9 mouse cellular contexts compared by ENCODE assay signal in genomic region chr11:105456497-105456907, GRCm38 (mm10). TPM values are rescaled to one million over a fixed set of nuclear protein-coding genes. Genes with fewer than 3 reads are reported as not detected.
DNase-seq lines count a peak whose midpoint lies in the region; ATAC-seq and TF ChIP-seq lines count a peak whose summit lies in the region.
"Had no signal": no experiment of that assay in that cellular context is flagged by ENCODE, and none has a peak within 500 bp of the region (broad histone marks: within the 10 kb centered on the region; RNA-seq: fewer than 3 reads in every experiment).

Gene March10 (minus strand): TSS chr11:105456735.

- WGBS in forebrain, embryonic 13.5 days, result under 1% methylated on average over 35 of the region's 35 CpGs
- WGBS in hindbrain, embryonic 12.5 days, result 1% methylated on average over 35 of the region's 35 CpGs
- 1% methylated on average over 34 of the region's 35 CpGs for WGBS in neural tube, embryonic 14.5 days

- no peak for TF ChIP-seq CTCF in gastrocnemius, adult 2 months (IDR thresholded peaks at IDR 0.05)

- H3K9me3 ChIP-seq in forebrain, embryonic 13.5 days (replicated peaks), result no peaks in the 10 kb centered on the region
- no peaks in the 10 kb centered on the region for H3K9me3 ChIP-seq in hindbrain, embryonic 12.5 days (replicated peaks)
- H3K9me3 ChIP-seq in neural tube, embryonic 14.5 days (ENCODE audit: control insufficient read depth, low read length), result no peaks in the 10 kb centered on the region

- no peaks in the 10 kb centered on the region for H3K27me3 ChIP-seq in forebrain, embryonic 13.5 days
- no peaks in the 10 kb centered on the region for H3K27me3 ChIP-seq in hindbrain, embryonic 12.5 days
- H3K27me3 ChIP-seq in neural tube, embryonic 14.5 days (ENCODE audit: control insufficient read depth, insufficient read depth, low read length), result no peaks in the 10 kb centered on the region

- peak within 1 kb of the TSS; percentile 69 for H3K9ac ChIP-seq in forebrain, embryonic 13.5 days
- H3K9ac ChIP-seq in hindbrain, embryonic 12.5 days, result peak within 1 kb of the TSS; percentile 44
- peak within 1 kb of the TSS; percentile 59 for H3K9ac ChIP-seq in neural tube, embryonic 14.5 days (replicated peaks; ENCODE audit: low read depth, low read length)

- intact Hi-C loops in gastrocnemius, adult 2 months (cut with DNase I), result no loop called here
- intact Hi-C loops in left cerebral cortex, postnatal 25 days (cut with DNase I), result loop anchor here (2.0 kb wide), 2 partner anchors 94 to 134 kb away; no protein-coding TSS in a partner anchor

- ATAC-seq in forebrain, embryonic 13.5 days, result peak; percentile 88
- ATAC-seq in hindbrain, embryonic 12.5 days (ENCODE audit: low FRiP score), result peak; percentile 76
- ATAC-seq in neural tube, embryonic 14.5 days (ENCODE audit: low read depth), result peak; percentile 92

- no peaks in the 10 kb centered on the region for H3K36me3 ChIP-seq in forebrain, embryonic 13.5 days (ENCODE audit: poor library complexity, severe bottlenecking)
- no peaks in the 10 kb centered on the region for H3K36me3 ChIP-seq in hindbrain, embryonic 12.5 days
- H3K36me3 ChIP-seq in neural tube, embryonic 14.5 days (ENCODE audit: control insufficient read depth, insufficient read depth, low read length), result no peaks in the 10 kb centered on the region

- H3K27ac ChIP-seq in gastrocnemius, adult 2 months, result no peak within 1 kb of the TSS
- peak within 1 kb of the TSS; percentile 78 for H3K27ac ChIP-seq in forebrain, embryonic 13.5 days
- peak within 1 kb of the TSS; percentile 76 for H3K27ac ChIP-seq in hindbrain, embryonic 12.5 days
- peak within 1 kb of the TSS; percentile 82 for H3K27ac ChIP-seq in neural tube, embryonic 14.5 days (ENCODE audit: low read depth, low read length)

- peak within 1 kb of the TSS; percentile 68 for H3K4me3 ChIP-seq in gastrocnemius, adult 2 months
- H3K4me3 ChIP-seq in forebrain, embryonic 13.5 days, result peak within 1 kb of the TSS; percentile 57
- peak within 1 kb of the TSS; percentile 33 for H3K4me3 ChIP-seq in hindbrain, embryonic 12.5 days
- H3K4me3 ChIP-seq in neural tube, embryonic 14.5 days (ENCODE audit: low read depth, low read length), result peak within 1 kb of the TSS; percentile 35

- peaks cover 24% of the 10 kb centered on the region for H3K4me1 ChIP-seq in forebrain, embryonic 13.5 days
- peaks cover 21% of the 10 kb centered on the region for H3K4me1 ChIP-seq in hindbrain, embryonic 12.5 days
- peaks cover 5% of the 10 kb centered on the region; the same call in 1 of the 2 replicates for H3K4me1 ChIP-seq in neural tube, embryonic 14.5 days (ENCODE audit: control insufficient read depth, insufficient read depth, low read length)

- peak within 1 kb of the TSS; percentile 86 for H3K4me2 ChIP-seq in forebrain, embryonic 13.5 days
- peak within 1 kb of the TSS; percentile 58 for H3K4me2 ChIP-seq in hindbrain, embryonic 12.5 days (replicated peaks)
- H3K4me2 ChIP-seq in neural tube, embryonic 14.5 days (ENCODE audit: low read depth, low read length), result peak within 1 kb of the TSS; percentile 84

- DNase-seq in gastrocnemius, adult 2 months, result peak; percentile 40
- DNase-seq in gastrocnemius, adult 8-10 months (ENCODE audit: low spot score in 2 of 2), result no peak
- peak; percentile 11 for DNase-seq in cerebellum, adult 11 months
- DNase-seq in left cerebral cortex, postnatal 25 days (ENCODE audit: low spot score in 2 of 2), result peak; percentile 79 to 83
- no peak for DNase-seq in spleen, adult 12 weeks (ENCODE audit: low spot score)

RNA-seq across cellular contexts. Expression of gene March10, which starts in this region (rescaled TPM):
- total RNA-seq in gastrocnemius, adult 2 months (2021), result not detected
- total RNA-seq in gastrocnemius, adult 8-10 months (2022), result not detected
- polyA plus RNA-seq in forebrain, embryonic 13.5 days (2015; fragmentation: Nextera tagmentation; extraction: Ambion mirVana), result not detected in 2 replicates
- polyA plus RNA-seq in hindbrain, embryonic 12.5 days (2016; fragmentation: Nextera tagmentation; extraction: Ambion mirVana), result 0.31 and 0.99 TPM in 2 replicates
- 1 to 10 TPM; 1.7 to 2.8 TPM for total RNA-seq in left cerebral cortex, postnatal 25 days (2021)
- 0.29 and 0.70 TPM in 2 replicates for polyA plus RNA-seq in neural tube, embryonic 14.5 days (2014; fragmentation: Nextera tagmentation; extraction: Ambion mirVana)
- total RNA-seq: hematopoietic stem cell, adult 5-6 weeks had no signal

Comparison
In these comparisons a context has a peak if more than half of its experiments do, and no peak if none do; other contexts are left out.
1. Peak in DNase-seq and H3K4me3 ChIP-seq in gastrocnemius, adult 2 months; RNA of the gene not detected or under 1 TPM.
2. Peak in ATAC-seq, H3K4me3 ChIP-seq, H3K27ac ChIP-seq, H3K9ac ChIP-seq and H3K4me2 ChIP-seq in forebrain, embryonic 13.5 days; RNA of the gene not detected or under 1 TPM.
3. Peak in ATAC-seq, H3K4me3 ChIP-seq, H3K27ac ChIP-seq, H3K9ac ChIP-seq and H3K4me2 ChIP-seq in hindbrain, embryonic 12.5 days; RNA of the gene not detected or under 1 TPM.
4. Peak in ATAC-seq, H3K4me3 ChIP-seq, H3K27ac ChIP-seq, H3K9ac ChIP-seq and H3K4me2 ChIP-seq in neural tube, embryonic 14.5 days; RNA of the gene not detected or under 1 TPM.
5. DNase-seq: peak in cerebellum, adult 11 months (single experiment) and left cerebral cortex, postnatal 25 days (2 of 2); none in gastrocnemius, adult 8-10 months (0 of 2) and spleen, adult 12 weeks (single experiment).
6. Peak in every context shown above with its lines, with median percentiles within 50 percentile points of each other: H3K4me3 ChIP-seq, ATAC-seq, H3K4me2 ChIP-seq and H3K9ac ChIP-seq.